Mouse (Mus musculus): ENCODE results near the gene Ceacam20.
"Not testable (repeated sequence)": the region's sequence is repeated elsewhere in the genome, so short reads cannot be mapped to it uniquely, and the experiment has no call there.

Ceacam20 gene

GRCm38 (mm10) chr7:19949996-19950395, 15.2 kb upstream of the Ceacam20 start:
- DNase-seq = no peak

GRCm38 (mm10) chr7:19950589-19950988, 14.6 kb upstream of the Ceacam20 start, which contains the start of gene Igsf23:
Igsf23 (minus strand) TSS chr7:19950756.
- no peak for DNase-seq

GRCm38 (mm10) chr7:19952320-19952986, 12.8 kb upstream of the Ceacam20 start:
- peak; percentile 19 for DNase-seq

GRCm38 (mm10) chr7:19953054-19953453, 12.2 kb upstream of the Ceacam20 start:
- DNase-seq = no peak

- DNase-seq = no peak
Observed at GRCm38 (mm10) chr7:19955861-19956260, 9.4 kb upstream of the Ceacam20 start.

GRCm38 (mm10) chr7:19956341-19956781, 8.9 kb upstream of the Ceacam20 start:
- peak; percentile 95 for DNase-seq

GRCm38 (mm10) chr7:19962423-19962822, 2.8 kb upstream of the Ceacam20 start:
- DNase-seq = no peak

- no peak for DNase-seq
Observed at GRCm38 (mm10) chr7:19969106-19969505, 3.9 kb downstream of the Ceacam20 start.

- DNase-seq = no peak
Observed at GRCm38 (mm10) chr7:19969541-19970090, 4.4 kb downstream of the Ceacam20 start.

GRCm38 (mm10) chr7:19970196-19970595, 5.0 kb downstream of the Ceacam20 start:
- DNase-seq = no peak

GRCm38 (mm10) chr7:19971516-19971915, 6.3 kb downstream of the Ceacam20 start:
- DNase-seq = no peak

GRCm38 (mm10) chr7:19991165-19991564, 26.0 kb downstream of the Ceacam20 start, which contains the start of gene Nlrp9b:
Nlrp9b (plus strand) TSS chr7:19991465.
- not testable (repeated sequence) for DNase-seq

GRCm38 (mm10) chr7:19996721-19997120, 31.5 kb downstream of the Ceacam20 start:
- DNase-seq = not testable (repeated sequence)

GRCm38 (mm10) chr7:20009987-20010386, 44.8 kb downstream of the Ceacam20 start:
- no peak for DNase-seq
